Mouse (Mus musculus): ENCODE data around the gene Asb4.

The Asb4 gene

DNA sequence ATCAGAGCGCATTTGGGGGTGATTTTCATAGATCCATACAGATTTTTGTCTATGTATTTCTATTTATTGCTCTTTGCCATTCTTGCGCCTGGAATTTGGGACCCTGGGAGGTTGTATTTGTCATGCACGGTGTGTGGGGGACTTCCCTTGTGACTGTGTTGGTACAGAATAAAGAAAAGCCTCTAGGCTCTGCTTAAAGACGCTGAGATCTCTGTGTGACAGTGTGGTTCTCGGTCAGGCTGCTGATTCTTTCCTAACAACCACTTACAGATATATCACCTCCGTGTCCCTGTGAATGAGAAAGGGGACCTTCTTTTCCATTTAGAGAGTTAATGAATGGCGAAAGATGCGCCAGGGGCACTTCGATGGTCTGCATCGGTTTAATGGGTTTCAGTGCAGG, 7.8 kb downstream of the Asb4 start:
- no peak for DNase-seq (ENCODE audit: low read depth in 2 of 2, low spot score in 2 of 2)

DNA sequence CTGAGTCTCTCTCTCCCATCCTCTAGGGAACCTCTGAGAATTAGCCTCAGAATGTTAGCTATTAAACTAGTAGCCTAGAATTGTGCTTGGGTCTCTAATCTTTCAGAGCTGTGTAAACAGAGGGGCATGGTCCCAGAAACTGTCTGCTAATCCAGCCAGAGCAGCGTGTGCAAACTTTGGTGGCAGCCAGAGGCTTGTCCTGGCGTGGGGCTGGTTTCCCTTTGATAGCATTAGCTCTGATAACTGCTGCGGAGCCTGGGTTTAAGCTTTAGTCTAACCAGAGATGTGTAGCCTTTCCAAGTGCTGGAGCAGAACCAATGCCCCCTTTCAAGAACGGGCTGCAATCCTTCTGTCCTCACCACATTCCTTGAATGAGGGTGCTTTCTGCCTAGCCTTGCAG, 11.8 kb downstream of the Asb4 start:
- no peak for DNase-seq (ENCODE audit: low read depth in 2 of 2, low spot score in 2 of 2)

DNA sequence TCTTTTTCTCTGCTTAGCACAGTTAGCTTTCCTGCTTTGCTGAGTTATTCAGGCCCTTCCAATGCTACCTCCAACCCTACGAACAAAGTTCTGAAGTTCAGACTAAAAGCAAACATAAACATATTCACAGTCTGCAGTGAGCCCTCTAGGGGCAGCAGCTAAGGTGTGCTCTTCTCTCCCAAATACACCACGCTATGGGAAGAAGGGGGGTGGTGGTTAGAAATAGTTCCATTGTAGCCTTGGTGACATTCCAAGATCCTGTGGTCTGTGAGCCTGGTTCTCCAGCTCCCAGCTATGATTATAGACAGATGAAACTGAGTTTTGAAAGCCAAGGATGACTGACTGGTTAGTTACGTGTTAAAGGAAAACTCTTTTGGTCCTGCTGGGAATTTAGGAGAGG, 13.6 kb downstream of the Asb4 start:
- DNase-seq (ENCODE audit: low read depth in 2 of 2, low spot score in 2 of 2): no peak

DNA sequence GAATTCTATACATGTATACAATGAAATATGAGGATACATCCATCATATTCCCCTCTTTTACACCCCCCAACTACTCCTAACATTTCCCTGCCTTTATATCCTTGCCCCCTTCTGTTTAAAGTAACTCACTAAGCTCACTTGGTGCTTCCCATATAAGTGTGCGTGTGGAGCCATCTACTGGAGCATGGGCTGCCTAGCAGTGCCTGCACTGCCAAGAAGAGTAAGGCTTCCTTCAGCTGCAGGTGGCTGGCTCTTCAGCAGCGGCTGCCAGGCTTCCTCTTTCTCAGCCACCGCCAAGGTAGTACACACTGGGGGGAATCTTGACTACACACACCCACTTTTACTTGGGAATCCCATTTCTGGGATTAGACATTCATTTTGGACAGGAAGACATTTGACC, 18.2 kb downstream of the Asb4 start:
- DNase-seq (ENCODE audit: low read depth in 2 of 2, low spot score in 2 of 2): peak in 1 of 2 experiments; percentile 21

DNA sequence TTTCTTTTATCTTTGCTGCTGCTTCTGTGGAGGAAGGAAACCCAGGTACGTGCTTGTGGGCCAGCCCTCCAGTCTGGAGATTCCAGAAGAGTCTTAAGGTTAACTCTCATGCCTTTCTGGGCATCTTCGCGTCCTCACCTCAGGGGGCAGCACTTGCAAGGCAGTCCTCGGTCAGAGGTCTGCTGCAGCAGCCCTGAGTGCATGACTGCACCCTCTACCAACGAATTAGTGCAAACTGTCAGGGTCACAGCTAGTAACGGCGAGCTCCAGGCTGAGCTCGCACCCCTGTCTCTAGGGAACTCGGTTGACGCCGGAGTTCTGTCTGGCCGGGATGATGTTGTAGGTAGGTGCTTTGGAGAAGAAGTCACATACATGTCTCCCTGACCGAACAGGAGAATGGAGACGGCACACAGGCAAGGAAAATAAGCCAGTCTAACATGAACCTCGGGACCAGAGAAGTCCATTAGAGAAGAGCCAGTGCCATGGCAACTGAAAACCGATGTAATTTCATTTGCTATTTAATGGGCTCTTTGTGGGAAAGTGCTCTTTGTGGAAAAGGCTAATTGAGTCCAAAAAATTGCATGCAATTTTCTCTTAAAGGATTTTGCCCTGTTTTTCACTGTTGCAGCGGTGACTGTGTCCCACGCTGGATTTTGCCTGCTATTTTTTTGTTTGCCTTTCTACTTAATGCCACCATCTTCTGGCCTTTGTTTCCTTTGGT, 20.1 kb downstream of the Asb4 start:
- no peak for DNase-seq (ENCODE audit: low read depth in 2 of 2, low spot score in 2 of 2)

DNA sequence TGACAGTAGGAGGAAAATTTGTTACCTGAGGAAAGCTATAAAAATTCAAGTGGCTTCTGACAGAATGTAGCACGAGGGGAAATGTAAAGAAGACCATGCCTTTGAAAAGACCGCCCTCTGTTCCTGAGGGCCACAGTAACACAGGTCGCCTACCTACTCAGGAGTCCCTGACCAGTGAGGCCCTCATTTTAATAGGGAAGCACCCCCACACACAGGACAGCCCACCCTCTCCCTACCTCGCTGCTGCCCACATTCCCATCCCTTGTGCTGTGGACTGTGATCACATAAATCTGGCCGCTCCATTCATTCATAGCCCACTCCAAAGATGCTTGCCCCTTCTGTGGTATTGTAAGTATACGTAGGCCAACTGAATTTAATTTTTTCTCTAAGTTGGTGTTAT, 20.8 kb downstream of the Asb4 start:
- DNase-seq (ENCODE audit: low read depth in 2 of 2, low spot score in 2 of 2): no peak

DNA sequence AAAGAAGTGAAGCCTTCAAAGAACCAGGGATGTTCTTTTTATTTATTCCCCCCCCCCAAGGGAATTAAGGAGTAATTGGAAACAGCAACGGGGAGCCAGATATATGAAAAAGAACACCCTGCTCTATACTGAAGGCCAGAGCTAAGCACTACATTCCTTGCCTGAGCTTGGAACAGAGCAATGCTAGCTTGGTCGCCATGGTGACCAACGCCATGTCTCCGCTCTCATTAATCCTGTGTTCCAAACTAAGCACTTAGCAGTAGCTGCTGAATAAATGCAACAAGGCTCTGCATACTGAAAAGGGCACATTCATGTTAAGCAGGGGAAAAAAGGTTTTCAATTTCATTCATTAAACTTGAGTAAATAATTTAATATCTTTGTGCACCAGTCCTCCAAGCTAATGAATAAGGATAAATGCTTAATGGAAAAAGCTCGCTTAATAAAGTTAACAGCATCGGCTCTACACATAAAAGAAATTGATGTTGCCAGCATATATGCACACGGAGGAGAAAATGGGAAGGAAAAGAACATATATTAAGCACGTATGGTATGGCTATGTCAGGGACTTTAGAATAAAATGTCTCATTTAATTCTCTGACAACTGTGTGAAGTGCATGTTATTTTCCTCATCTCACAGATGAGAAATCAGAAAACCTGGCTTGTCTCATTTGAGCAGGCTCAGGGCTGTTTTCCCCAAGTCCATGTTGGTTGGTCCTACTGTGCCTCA, 25.4 kb downstream of the Asb4 start:
- DNase-seq (ENCODE audit: low read depth in 2 of 2, low spot score in 2 of 2): no peak

DNA sequence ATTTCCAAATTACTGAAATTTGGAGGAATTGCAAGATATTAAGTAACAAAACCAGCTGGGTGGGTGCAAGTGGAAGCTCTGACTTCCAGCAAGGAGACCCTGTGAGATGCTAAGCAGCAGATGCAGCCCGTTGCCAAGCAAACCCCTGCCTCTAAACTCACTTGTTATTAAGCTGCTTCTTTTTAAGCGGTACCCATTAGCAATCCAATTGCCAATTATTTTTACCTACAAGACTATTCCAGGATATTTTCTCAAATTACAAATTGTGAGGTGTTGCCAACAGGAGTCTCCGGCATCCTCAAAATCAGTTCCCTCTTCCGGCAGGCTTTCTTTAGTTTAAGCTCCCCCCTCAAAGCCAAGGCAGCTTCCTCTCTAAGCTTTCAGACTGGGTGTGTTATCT, 26.5 kb downstream of the Asb4 start:
- DNase-seq (ENCODE audit: low read depth in 2 of 2, low spot score in 2 of 2): no peak

DNA sequence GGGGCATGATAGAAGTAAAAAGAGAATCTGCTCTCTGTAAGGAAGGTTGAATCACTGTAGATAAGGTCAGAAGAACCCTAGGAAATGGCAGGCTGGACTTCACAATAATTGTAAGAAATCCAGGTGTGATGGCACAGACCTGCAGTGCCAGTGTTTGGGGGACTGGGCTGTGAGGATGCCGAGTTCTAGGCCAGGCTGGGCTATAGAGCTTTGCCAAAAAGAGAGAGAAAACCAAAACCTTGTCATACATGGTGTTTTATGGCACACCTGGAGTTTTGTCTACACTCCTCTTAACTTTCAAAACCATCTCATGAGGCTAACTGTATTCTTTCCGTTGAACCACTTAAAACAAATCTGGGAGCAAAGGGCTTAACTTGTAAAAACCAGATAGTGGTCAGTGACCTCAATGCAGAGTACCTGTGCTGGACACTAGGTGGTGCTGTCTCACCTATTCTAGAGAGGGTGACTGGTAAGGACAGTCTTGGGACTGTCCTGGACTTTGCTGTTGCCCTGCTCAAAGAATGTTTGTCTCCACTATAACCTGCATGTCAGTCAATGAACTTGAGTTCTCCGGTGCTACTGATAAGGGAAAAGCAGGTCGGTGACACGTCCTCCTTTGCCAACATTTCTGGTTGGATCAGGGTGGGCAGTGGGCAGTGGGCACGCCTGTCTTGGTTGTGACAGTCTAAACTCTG, 27.7 kb downstream of the Asb4 start:
- DNase-seq (ENCODE audit: low read depth in 2 of 2, low spot score in 2 of 2): peak; percentile 28 to 45

DNA sequence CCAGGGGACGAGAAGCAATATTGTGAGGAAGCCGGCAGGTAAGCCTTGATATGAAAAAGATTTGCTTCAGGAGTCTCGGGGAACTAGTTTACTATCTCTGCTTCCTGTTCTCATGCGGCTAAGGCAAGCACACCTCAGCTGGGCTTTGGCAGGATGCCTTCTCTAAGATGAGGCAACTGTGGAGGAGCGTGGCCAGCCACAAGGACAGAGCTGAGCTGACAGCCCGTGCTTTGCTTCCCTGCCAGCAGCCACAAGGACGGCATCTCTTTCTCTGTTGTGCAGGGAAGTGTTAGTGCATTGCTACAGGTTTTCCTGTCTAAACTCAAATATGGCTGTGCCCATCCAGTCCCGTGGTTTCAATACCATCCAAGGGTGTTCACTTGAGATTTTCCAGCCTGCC, 30.1 kb downstream of the Asb4 start:
- peak in 1 of 2 experiments; percentile 19 for DNase-seq (ENCODE audit: low read depth in 2 of 2, low spot score in 2 of 2)

DNA sequence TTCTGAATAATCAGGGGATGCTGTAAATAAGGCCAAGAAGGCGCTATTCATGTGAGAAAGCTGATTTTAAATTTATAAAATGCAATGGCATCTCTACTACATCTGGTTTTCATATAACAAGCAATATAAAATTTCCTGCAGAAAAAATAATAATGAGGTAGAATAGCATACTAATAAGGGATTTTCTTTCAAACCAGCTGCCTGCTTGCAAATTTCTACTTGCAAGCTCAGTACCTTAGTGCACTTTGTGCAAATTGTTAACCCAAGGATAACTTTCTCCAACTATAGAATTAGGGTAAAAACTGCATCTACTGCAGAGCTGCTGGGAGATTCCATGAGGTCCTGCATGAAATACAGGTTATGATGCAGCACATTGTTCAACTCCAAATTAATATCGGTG, 38.3 kb downstream of the Asb4 start:
- DNase-seq (ENCODE audit: low read depth in 2 of 2, low spot score in 2 of 2): no peak

DNA sequence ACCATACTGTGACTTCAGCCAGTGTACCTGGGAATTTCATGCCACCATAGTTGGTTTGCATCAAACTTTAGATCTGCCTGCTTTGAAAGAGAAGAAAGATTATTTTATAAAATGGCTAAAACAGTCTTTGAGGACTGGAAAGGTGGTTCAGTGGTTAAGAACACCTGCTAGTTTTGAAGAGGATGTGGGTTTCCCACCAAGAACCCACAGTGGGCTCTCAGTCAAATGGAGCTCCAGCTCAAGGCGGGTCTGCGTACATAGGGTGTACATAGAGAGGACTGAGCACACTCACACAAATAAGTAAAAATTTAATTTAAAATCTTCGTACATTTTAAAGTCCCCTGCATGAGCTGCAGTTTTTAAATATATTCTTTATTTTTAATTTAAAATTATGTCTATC, 39.2 kb downstream of the Asb4 start:
- peak in 1 of 2 experiments; percentile 25 for DNase-seq (ENCODE audit: low read depth in 2 of 2, low spot score in 2 of 2)

DNA sequence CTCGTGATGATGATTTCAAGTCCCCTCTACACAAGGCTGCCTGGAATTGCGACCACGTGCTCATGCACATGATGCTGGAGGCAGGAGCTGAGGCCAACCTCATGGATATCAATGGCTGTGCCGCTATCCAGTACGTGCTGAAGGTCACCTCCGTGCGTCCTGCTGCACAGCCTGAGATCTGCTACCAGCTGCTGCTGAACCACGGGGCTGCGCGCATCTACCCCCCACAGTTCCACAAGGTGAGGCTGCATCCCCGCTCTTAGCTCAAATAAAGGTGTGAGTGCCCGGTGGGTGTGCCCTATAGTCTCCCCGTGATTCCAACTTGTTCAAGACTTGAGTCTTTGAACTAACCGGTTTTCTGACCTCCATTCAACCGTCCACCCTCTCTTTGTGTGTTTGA, 40.4 kb downstream of the Asb4 start:
- no peak for DNase-seq (ENCODE audit: low read depth in 2 of 2, low spot score in 2 of 2)

DNA sequence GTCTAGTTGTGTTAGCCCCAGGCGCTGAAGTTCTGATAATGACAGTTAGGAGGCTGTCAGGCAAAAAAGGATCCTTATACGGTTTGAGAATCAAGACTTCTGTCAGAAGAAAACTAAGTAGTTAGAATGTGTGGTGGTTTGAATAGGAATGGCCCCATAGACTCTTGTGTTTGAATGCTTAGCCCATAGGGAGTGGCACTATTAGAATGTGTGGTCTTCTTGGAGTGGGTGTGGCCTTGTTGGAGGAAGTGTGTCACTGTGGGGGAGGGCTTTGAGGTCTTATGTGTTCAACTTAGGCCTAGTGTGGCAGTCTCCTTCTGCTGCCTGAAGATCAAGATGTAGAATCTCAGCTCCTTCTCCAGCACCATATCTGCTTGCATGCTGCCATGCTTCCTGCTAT, 43.8 kb downstream of the Asb4 start:
- no peak for DNase-seq (ENCODE audit: low read depth in 2 of 2, low spot score in 2 of 2)

DNA sequence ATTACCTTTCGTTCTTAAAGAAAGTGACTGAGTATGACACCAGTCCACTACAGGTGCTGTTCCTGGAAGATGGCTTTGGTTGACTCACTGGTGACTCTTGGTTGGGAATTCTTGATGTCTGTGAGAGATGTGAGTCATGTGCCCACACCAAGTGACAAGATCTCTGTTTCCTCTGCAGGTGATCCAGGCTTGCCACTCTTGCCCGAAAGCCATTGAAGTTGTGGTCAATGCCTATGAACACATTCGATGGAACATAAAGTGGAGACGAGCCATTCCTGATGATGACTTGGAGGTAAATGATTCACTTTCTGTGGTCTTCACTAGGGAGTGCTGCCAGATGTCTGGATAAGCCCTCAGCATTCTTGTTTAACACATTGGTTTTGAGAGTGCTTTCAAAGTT, 46.4 kb downstream of the Asb4 start:
- no peak for DNase-seq (ENCODE audit: low read depth in 2 of 2, low spot score in 2 of 2)

DNA sequence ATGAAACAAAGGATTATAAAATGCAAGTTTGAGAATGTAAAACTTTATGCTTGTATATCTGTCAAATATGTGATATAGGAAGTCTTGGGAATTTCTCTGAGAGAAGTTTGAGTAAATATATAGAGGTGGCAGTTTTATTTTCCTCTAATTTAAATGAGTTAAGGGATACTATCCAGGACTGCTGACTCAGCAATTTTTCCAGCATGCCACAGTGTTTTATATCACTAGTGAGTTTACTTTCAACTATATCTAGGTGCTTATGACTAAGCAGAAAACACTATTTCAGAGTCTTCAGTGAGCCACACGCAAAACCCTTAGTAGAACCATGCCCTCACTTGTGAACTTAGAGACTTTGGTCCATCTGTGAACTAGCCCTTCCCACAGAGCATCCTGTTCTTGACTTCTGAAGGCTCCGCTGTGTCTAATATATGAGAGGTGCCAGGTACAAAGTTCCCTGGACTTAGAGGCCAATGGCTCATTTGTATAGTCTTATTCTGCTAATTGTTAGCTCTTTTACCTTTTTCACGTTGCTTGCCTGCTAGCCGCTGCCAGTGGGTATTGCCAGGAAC, 46.9 kb downstream of the Asb4 start:
- no peak for DNase-seq (ENCODE audit: low read depth in 2 of 2, low spot score in 2 of 2)

DNA sequence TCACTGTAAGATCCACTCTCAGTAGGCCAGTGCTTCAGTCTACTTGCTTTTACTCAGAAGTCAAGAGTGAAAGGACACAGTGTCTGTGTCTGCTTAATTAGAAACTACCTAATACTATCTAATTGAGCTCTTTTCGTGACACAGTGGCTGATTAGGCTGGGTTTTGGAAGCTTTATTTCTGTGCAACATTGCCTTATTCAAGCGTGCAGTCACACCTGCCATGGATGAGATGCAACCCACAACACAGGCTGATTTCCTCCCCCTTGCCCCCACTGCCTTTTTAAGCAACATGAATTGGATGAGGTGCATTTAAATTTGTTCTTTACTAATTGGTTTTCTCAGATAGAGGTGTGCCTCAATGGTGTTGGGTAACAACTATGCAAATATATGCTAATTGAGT, 50.7 kb downstream of the Asb4 start:
- no peak for DNase-seq (ENCODE audit: low read depth in 2 of 2, low spot score in 2 of 2)

DNA sequence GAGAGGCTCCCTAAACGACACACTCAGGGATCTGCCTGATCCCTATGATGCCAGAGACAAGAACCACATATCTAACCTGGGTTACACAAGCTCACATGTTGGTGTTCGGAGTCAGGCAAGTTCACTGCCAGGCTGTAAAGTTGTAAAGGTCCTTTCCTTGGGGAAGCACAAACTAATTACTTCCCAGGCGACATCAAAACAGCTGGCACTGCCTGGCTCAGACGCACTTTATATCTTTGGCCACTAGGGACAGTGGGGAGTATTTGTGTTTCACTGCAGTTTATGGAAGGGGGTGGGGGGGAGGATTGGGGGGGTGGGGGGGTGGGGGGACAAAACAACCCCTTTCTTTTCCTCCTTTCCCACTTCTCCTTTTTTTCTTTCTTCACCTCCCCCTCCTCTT, 54.6 kb downstream of the Asb4 start:
- no peak for DNase-seq (ENCODE audit: low read depth in 2 of 2, low spot score in 2 of 2)

DNA sequence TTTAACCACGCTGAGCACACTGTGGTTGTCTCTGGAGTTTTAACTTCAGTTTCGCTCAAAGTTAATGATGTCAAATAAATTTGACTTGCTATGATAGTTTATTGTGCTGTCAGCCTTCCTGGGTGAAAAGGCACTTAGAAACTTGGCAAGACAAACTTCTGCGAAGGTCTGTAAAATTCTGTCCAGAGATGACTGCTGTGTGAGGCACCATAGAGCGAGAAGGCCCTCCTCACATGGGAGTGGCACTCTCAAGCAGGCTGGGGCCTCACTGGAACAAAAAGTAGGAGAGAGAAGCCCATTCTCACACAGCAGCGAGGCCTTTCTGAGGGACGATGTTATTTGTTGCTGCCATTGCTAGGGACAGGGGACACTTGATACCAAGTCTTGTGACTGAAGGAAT, 58.0 kb downstream of the Asb4 start:
- no peak for DNase-seq (ENCODE audit: low read depth in 2 of 2, low spot score in 2 of 2)

DNA sequence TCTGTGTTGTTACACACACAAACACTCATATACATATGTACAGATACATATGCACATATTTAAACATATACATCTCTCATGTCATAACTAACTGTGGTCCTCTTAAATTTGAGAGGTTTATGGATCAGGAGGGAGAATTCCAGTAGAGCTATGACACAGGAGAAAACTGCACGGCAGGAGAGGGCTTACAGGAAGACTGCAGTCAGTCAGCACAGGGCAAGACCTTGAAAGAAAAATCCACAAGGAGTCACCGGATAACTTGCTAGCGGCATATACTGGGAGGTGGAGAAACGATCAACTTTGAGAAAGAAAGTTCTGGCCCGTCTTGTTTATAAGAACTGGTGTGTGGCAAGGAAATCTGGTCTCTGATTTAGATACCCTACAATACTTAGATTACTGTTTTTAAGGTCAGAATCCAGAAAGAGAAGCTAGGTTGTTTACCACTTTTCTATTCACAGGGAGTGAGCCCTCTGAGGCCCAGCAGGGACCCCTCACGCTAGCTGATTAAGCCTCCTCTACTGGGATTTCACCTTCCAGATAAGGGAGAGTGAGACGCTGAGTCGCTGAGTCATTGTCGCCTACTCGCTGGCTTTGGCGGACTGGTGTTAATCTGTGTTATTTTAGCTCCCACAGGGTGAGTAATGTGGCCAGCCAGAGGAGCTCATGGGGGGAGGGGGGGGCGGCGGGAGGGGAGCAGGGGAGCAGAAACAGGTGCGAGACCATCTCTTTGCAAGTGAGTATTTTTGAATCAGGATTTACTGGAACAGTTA, 59.3 kb downstream of the Asb4 start:
- no peak for DNase-seq (ENCODE audit: low read depth in 2 of 2, low spot score in 2 of 2)
